Mouse (Mus musculus) kidney, adult 2 months (tissue): ENCODE measurements around the gene Gm37240. TPM values are rescaled to one million over a fixed set of nuclear protein-coding genes. Genes with fewer than 3 reads are reported as not detected.

Experiments used
- DNase-seq: peaks from one replicate; pipeline ENCODE4 v3.0.0; 2021
- H3K27ac ChIP-seq: fragments of 200-500 bp; 2 replicates; pipeline ENCODE4 v1.5.1; 2012; ENCODE audit warnings: low read depth, low read length, control low read depth, inconsistent platforms; ENCODE audit not compliant: insufficient read depth
- H3K27me3 ChIP-seq: fragments of 200-500 bp; replicated peaks from 2 replicates; pipeline ENCODE4 v1.6.1; 2012; ENCODE audit warnings: mild to moderate bottlenecking, moderate library complexity, low read length, inconsistent platforms; ENCODE audit not compliant: control insufficient read depth, insufficient read depth
- H3K36me3 ChIP-seq: fragments of 200-500 bp; 2 replicates; pipeline ENCODE4 v1.6.1; 2012; ENCODE audit warnings: mild to moderate bottlenecking, moderate library complexity, low read length, inconsistent platforms; ENCODE audit not compliant: control insufficient read depth, insufficient read depth
- H3K4me1 ChIP-seq: fragments of 200-500 bp; 2 replicates; pipeline ENCODE4 v1.6.1; 2011; ENCODE audit warnings: low read length; ENCODE audit not compliant: control insufficient read depth, insufficient read depth
- H3K4me3 ChIP-seq: fragments of 200-500 bp; 2 replicates; pipeline ENCODE4 v1.5.1; 2011; ENCODE audit warnings: mild to moderate bottlenecking, low read depth, low read length, control low read depth; ENCODE audit not compliant: insufficient read depth
- CTCF ChIP-seq: fragments of 200-500 bp; conservative IDR thresholded peaks from 2 replicates; pipeline ENCODE4 v1.5.1; 2011; ENCODE audit warnings: low read depth, mild to moderate bottlenecking, control low read depth, low read length, moderate library complexity, mixed read lengths; ENCODE audit not compliant: insufficient read depth, insufficient read length
- POLR2A ChIP-seq: fragments of 200-500 bp; IDR thresholded peaks from one replicate; pipeline ENCODE4 v1.6.1; 2011; ENCODE audit warnings: low read depth, low read length, control low read depth
- WGBS: fragments of 180-500 bp; shearing (Covaris S2); methylation state at CpG from one replicate; pipeline ENCODE4 v1.1.7; 2018; 5-methylcytosine and 5-hydroxymethylcytosine counted together
- polyA plus RNA-seq: library from polyadenylated mRNA; depleted of rRNA; stranded (reverse); fragments of >200 nt; gene quantifications from 2 replicates; pipeline ENCODE4 v1.2.3, GENCODE M21; 2012

Gm37240 gene
- polyA plus RNA-seq, 1 experiment: 5.5 TPM

DNA sequence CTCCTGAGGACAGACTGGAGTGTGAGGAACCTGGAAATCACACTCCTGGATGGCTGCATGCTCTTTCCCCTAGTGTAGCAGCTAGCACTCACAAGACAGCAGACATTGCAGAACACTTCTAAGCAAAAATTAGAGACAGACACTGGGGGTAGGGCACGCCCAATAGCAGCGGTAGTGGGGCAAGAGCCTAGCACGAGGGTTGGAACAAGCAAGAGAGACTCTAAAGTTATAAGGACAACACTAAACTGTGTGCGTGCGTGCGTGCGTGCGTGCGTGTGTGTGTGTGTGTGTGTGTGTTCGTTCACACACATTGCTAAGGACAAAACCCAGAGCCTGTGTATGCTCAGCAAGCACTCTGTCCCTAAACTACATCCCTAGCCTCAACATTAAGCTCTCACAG, 1386.8 kb downstream of the Gm37240 start:
- Histone ChIP-seq H3K36me3 (no peaks in the 10 kb centered on the region; the same call in 1 of the 2 replicates), H3K4me1 (no peaks in the 10 kb centered on the region), H3K27ac (no peak overlapping the region), H3K27me3 (no peaks in the 10 kb centered on the region), H3K4me3 (no peak overlapping the region)
- no peak for TF ChIP-seq POLR2A
- no peak for TF ChIP-seq CTCF
- 90% methylated on average over 10 of the region's 10 CpGs for WGBS
- DNase-seq: no peak

DNA sequence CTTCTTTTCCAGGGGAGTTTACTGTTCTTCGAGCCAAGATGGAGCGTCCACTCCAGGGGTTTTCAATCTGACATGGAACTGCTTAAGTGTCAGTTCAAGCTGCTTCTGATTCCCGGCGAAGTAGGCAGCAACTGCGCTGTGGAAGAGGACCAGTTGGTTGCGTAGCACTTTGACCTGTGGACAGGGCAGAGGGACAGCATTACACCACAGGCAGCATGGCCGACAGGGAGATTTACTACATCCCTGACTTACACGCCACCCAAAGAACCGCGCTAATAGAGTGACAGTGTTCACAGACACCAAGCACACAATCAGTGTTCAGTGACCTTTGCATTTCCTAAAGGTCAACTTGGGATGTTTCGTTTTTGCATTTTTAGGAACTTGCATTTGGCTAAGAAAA, 1389.6 kb downstream of the Gm37240 start:
- H3K27me3 ChIP-seq: no peaks in the 10 kb centered on the region
- no peak overlapping the region for H3K4me3 ChIP-seq
- no peak overlapping the region for H3K27ac ChIP-seq
- H3K4me1 ChIP-seq: no peaks in the 10 kb centered on the region
- 48% methylated on average over 11 of the region's 11 CpGs for WGBS
- H3K36me3 ChIP-seq: no peaks in the 10 kb centered on the region
- TF ChIP-seq CTCF (no peak), POLR2A (no peak)
- peak; percentile 25 for DNase-seq

DNA sequence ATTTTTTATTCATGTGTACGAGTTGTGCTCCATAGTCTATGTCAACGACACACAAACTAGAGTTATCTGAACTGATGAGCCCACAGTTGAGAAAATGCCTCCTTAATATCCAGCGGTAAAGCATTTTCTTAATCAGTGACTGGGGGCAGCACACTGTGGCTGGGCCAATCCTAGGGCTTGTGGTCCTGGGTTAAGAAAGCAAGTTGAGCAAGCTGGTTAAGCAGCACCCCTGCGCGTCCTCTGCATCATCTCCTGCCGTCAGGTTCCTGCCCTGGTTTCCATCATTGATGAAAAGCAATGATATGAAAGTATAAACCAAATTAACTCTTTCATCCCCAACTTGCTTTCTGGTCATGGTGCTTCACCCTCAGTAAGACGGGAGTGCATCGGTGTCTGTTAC, 1394.7 kb downstream of the Gm37240 start:
- Histone ChIP-seq H3K27ac (no peak overlapping the region), H3K4me1 (peaks cover 3% of the 10 kb centered on the region; the same call in 1 of the 2 replicates), H3K4me3 (no peak overlapping the region), H3K27me3 (no peaks in the 10 kb centered on the region), H3K36me3 (no peaks in the 10 kb centered on the region)
- DNase-seq: no peak
- 92% methylated on average over 8 of the region's 8 CpGs for WGBS
- no peak for TF ChIP-seq CTCF
- TF ChIP-seq POLR2A: no peak

- peaks cover 3% of the 10 kb centered on the region; the same call in 1 of the 2 replicates for H3K4me1 ChIP-seq
Observed at GRCm38 (mm10) chr3:84492148-84492547, 1395.2 kb downstream of the Gm37240 start.

DNA sequence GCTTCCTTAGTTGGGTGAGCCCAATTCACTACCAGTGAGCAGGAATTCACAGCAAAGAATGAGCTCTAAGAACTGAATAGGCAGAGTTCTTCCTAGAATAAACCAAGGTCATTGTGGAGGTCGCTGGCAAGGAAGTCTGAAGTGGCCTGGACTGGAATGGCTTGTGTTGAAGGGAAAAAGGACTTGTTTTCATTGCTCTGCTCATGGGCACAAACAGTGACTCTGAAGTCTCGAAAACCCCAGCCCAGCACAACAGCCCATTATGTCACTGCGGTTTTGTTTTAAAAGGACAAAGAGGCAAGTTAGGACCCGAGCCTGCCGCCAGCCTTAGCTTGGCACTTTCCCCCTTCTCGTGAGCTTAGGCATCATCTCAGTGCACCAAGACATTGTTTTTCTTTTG, 1398.6 kb downstream of the Gm37240 start:
- H3K27me3 ChIP-seq: no peaks in the 10 kb centered on the region
- TF ChIP-seq CTCF: no peak
- WGBS: 64% methylated on average over 6 of the region's 6 CpGs
- peaks cover 3% of the 10 kb centered on the region; the same call in 1 of the 2 replicates for H3K4me1 ChIP-seq
- peak overlapping the region; percentile 54; the same call in 1 of the 2 replicates for H3K27ac ChIP-seq
- no peak overlapping the region for H3K4me3 ChIP-seq
- DNase-seq: peak; percentile 52
- H3K36me3 ChIP-seq: no peaks in the 10 kb centered on the region

More at GRCm38 (mm10) chr3:84492148-84492547, 1395.2 kb downstream of the Gm37240 start:
- DNase-seq: no peak
- TF ChIP-seq POLR2A (no peak), CTCF (no peak)
- no peaks in the 10 kb centered on the region for H3K36me3 ChIP-seq
- no peaks in the 10 kb centered on the region for H3K27me3 ChIP-seq
- 77% methylated on average over 4 of the region's 4 CpGs for WGBS
- no peak overlapping the region for H3K27ac ChIP-seq
- no peak overlapping the region for H3K4me3 ChIP-seq

DNA sequence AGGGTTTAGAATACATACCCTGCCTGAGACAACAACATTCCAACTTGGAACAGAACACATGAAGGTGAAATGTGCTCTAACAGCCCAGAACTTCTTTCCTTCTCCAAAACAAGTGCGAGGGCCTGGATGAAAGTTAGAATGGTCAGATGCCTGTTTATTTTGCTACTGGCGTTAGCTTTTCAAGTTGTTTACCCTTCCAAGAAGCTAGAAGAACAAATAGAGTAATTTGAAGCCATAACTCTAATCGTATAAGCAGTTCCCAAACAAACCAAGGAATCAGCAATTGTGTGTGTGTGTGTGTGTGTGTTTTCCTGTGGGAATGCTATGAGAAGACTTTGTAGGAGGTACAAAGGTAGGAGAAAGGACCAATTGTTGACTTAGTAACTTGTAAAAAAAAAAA, 1402.4 kb downstream of the Gm37240 start:
- WGBS: 73% methylated on average over 3 of the region's 3 CpGs
- H3K27ac ChIP-seq: no peak overlapping the region
- DNase-seq: no peak

GRCm38 (mm10) chr3:84484333-84484732, 1403.0 kb downstream of the Gm37240 start:
- no peak overlapping the region for H3K4me3 ChIP-seq
- no peak for DNase-seq
- no peak for TF ChIP-seq POLR2A
- TF ChIP-seq CTCF: no peak
- no peak overlapping the region for H3K27ac ChIP-seq
- H3K4me1 ChIP-seq: peaks cover 6% of the 10 kb centered on the region; the same call in 1 of the 2 replicates
- WGBS: 64% methylated on average over 4 of the region's 4 CpGs
- no peaks in the 10 kb centered on the region for H3K27me3 ChIP-seq
- H3K36me3 ChIP-seq: no peaks in the 10 kb centered on the region

More for the DNA sequence above, 1402.4 kb downstream of the Gm37240 start:
- Histone ChIP-seq H3K36me3 (no peaks in the 10 kb centered on the region), H3K4me3 (no peak overlapping the region), H3K27me3 (no peaks in the 10 kb centered on the region), H3K4me1 (peaks cover 6% of the 10 kb centered on the region; the same call in 1 of the 2 replicates)
- TF ChIP-seq CTCF: no peak
- TF ChIP-seq POLR2A: no peak

- H3K27me3 ChIP-seq: no peaks in the 10 kb centered on the region
- DNase-seq: no peak
- 0 out of 2 replicates have a peak, but pooled peaks cover 3% of the 10 kb centered on the region for H3K4me1 ChIP-seq
- H3K4me3 ChIP-seq: no peak overlapping the region
- no peak overlapping the region for H3K27ac ChIP-seq
- no peak for TF ChIP-seq POLR2A
- no peak for TF ChIP-seq CTCF
- 69% methylated on average over 6 of the region's 6 CpGs for WGBS
- H3K36me3 ChIP-seq: no peaks in the 10 kb centered on the region
Observed at GRCm38 (mm10) chr3:84482121-84482520, 1405.2 kb downstream of the Gm37240 start.
